Mouse (Mus musculus) left cerebral cortex, postnatal 25 days (tissue): ENCODE data around the gene Dna2. TPM values are rescaled to one million over a fixed set of nuclear protein-coding genes. Genes with fewer than 3 reads are reported as not detected.
"Not testable (repeated sequence)": the region's sequence is repeated elsewhere in the genome, so short reads cannot be mapped to it uniquely, and the experiment has no call there.

ENCODE experiments used
- DNase-seq, 2 experiments: peaks; one replicate each; pipeline ENCODE4 v3.0.0; 2022; ENCODE audit warnings: low spot score in 2 of 2, mixed read lengths in 1 of 2
- intact Hi-C: fragments of 180-260 bp; cut with DNase I; formaldehyde crosslinking; loops from one replicate; pipeline ENCODE4 v1.15.1; 2025
- total RNA-seq, 2 experiments: library from RNA; stranded (reverse); gene quantifications; 2 replicates each; pipeline ENCODE4 v1.2.3; 2021

The Dna2 gene
- total RNA-seq, result 1 to 10 TPM; 1.7 to 1.9 TPM

DNA sequence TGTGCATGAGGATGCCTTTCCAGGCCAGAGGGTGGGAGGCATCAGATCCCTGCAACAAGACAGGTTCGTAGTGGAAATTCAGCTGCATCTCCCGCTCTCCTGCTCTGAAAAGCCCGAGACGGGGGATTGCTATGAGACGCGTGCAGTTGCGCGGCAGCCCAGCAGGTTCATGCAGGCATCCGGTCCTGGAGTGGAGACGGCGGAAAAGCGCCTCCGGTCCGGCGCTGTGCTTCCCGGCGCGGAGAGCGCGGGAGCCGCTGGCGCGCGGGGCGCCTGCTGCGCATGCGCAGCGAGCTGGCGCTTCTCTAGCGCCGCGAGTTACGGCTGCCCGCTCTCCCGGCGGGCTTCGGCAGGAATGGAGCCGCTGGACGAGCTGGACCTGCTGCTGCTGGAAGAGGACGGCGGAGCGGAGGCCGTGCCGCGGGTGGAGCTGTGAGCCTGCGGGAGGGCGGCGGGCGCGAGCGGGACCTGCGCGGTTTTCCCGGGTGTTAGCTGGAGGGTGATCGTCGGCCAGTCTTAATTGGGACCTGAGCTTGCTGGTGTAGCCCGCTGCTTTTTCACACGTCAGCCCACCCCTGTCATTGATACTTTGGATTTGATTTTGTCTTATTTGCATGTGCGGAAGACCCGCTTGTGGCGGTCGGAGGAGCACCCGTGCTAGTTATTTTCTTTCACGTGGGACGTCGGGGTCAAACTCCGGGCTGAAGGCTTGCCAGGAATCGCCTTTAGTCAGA, at the start of gene Dna2:
Dna2 (plus strand) TSS at position 289 of the 734 bp plus-strand sequence.
- DNase-seq, result peak; percentile 71 to 73
- intact Hi-C loops, result loop anchor here (2.0 kb wide), 1 partner anchor 26 kb away; the partner anchor contains the start of gene Slc25a16

DNA sequence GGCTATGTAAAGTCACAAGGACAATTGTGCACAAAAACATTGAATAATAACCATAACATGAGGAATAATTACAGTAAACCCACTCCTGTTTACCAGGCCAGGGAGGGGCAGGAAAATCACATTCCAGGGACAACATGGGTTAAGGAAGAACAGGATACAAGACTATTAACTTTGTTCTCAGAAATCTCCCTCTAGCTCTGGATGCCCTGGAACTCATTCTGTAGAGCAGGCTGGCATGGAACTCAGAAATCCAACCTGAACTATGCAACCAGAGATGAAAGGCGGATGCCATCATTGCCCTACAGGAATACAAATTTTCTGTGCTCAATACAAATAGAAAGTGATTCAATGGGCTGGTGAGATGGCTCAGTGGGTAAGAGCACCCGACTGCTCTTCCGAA, 49.4 kb upstream of the Dna2 start:
- intact Hi-C loops, result no loop called here

DNA sequence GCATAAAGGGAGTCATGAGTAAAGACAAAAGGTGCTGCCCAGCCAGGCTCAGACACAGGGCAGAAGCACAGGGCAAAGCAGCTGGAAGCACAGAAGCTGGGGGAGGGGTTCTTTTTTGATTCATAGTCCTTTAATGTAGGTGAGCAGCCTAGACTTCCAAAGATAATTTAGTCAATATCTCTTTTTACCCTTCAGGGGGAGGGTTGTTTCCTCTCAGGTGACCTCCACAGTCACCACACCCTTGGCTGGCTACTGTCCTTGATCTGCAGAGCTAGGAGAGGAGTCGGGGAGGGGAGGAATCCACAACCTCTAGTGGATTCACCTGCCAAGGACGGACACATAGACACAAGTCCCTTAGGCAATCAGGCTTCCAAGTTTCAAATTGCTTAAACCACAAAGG, 48.8 kb upstream of the Dna2 start:
- DNase-seq, result no peak
- intact Hi-C loops, result no loop called here

More for the DNA sequence above, 49.4 kb upstream of the Dna2 start:
- no peak for DNase-seq

DNA sequence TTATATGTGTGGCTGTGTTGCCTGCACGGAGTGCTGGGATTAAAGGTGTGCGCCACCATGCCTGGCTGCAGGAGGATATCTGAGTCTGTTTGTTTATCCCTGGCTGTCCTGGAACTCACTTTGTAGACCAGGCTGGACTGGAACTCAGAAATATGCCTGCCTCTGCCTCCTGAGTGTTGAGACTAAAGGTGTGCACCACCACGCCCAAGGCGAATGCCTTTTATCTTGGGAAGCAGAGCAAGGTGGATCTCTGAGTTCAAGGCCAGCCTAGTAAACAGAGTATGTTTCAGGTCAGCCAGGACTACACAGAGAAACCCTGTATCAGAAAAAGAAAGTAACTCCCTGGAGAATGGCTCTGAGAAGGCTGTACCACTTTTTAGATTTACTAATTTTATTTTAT, 46.7 kb upstream of the Dna2 start:
- intact Hi-C loops, result no loop called here
- DNase-seq, result no peak

DNA sequence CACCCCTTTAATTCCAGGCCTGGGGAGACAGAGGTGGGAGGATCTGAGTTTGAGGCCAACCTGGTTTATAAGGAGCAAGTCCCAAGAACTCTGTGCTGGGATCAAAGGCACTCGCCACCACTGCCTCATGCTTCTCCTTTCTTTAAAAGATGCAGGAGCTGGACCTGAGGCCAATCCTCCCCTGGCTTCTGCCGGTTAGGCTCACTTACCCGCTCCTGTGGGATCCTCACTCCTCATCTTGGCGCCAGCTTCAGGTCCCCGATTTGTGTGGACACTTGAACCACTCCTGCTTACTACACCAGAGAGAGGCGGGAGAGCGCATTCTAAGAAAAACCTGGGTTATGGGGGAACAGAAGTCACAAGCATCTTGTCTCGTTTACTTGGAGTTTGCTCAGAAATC, 45.0 kb upstream of the Dna2 start:
- intact Hi-C loops, result no loop called here
- no peak for DNase-seq

DNA sequence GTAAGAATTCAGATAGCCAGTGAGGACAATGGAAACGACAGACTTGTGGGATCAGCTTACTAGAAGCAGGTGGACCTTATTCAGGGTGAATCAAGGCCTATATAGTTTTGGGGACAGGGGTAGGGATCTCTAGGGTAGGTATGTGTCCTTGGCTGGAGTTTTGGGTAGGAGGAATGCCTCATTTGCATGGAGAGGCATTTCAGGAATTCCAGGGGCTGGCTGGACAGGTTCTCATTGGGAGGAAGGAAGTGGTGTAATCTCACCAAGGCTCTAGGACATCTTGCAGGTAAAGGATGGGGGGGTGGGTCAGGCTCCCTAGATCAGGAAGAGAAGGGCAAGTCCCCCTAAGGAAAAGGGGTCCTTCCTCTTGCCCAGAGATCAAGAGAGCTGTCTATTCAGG, 44.0 kb upstream of the Dna2 start:
- DNase-seq, result no peak
- intact Hi-C loops, result no loop called here

DNA sequence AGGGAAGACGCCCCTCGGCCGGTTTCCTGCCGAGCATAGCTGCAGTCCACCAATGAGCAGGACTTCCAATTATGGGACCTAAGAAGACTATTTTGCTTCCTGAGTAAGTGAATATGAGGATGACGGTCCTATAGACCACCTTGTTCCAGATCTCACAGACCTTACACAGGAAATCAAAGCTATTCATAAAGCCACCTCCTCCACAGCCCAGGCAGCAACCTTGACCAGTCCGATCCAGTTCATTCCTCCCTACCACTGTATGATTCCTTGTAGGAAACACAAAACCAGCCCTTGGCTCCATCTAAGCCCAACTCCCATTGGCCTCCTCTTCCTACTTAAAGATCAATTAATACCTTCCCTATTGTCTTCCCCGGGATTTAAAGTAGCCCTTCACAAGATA, 40.5 kb upstream of the Dna2 start:
- intact Hi-C loops, result no loop called here
- DNase-seq, result no peak

DNA sequence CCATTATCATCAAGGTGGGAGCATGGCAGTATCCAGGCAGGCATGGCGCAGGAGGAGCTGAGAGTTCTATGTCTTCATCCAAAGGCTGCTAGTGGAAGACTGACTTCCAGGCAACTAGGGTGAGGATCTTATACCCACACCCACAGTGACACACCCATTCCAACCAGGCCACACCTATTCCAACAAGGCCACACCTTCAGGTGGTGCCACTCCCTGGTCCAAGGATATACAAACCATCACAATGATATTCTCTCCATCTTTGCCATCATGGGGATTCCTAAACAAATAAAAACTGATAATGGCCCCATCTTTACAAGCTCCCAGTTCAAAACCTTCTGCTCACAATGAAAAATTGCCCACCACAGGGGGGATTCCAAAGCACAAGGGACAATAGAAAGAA, 37.9 kb upstream of the Dna2 start, which contains the start of gene Tet1:
Tet1 (minus strand) TSS at position 101 of the 400 bp plus-strand sequence.
- DNase-seq, intact Hi-C loops: not testable (repeated sequence)

DNA sequence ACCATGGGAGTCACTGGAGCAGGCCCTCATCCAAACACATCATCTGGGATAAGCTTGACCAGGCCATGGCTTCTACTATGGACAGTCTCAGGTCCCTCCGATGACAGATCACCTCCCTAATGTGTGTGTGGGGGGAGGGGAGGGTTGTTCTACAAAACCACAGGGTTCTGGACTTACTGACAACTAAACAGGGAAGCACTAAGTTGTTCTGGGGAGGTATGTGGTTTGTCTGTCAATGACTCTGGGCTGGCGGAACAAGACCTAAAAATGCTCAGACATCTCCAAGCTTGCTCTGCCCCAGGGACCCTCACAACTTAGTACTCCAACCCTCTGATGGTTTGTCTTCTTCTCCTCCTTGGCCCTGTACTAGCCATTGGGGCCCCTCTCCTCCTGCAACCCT, 35.7 kb upstream of the Dna2 start:
- no peak for DNase-seq
- intact Hi-C loops, result no loop called here

DNA sequence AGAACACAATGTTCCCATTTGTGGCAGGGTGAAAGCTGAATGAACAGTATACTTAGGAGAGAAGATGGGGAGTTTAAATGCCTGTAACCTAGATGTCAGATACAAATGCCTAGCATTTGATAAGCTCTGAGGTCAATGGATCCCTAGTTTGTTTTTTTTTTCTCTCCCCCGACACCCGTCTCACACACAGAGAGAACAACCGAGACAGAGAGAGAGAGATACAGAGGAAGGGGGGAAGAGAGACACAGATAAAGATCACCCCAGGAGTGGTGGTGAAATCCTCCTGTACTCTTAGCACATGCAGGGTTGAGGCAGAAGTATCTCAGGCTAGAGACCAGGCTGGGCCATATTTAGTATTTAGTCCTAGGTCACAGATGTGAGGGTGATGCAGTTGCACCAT, 27.8 kb upstream of the Dna2 start:
- no peak for DNase-seq
- intact Hi-C loops, result no loop called here

DNA sequence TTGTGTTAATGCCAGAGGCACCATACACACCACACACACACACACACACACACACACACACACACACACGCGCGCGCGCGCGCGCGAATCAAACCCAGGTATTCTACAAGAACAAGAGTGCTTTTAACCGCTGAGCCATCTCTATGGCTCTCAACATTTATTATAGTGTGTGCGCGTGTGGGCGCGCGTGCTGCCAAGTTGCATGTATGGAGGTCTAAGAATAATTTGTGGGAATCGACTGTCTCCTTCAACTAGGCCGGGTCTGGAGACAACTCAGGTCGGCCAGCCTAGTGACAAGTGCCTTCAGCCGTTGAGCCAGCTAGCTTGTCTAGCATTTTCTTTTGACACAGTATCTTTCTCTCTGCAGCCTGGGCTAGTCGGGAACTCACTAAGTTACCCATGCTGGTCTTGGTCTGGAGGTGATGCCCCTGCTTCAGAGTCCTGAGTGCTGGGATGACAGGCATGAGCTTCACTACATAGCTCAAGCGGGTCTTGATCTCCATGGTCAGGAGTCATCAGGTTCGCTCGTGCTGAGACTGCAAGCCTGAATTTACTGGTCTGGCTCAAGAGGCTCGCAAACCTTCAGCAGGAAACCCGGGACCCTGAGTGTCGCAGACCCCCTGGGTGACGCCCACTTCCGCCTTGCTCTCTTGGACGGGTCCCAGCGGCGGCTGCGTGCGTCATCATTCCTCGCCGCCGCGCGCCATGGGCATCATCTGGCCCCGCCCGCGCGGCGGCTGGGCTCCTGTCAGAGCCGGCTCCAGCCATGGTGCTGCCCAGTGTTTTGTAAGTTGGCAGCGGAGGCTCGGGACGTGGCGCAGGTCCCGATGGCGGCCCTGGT, 26.7 kb upstream of the Dna2 start, which contains the start of gene Slc25a16:
Slc25a16 (plus strand) TSS at position 709 of the 841 bp plus-strand sequence.
- peak; percentile 93 to 96 for DNase-seq
- intact Hi-C loops, result loop anchor here (1.0 to 2.0 kb wide), 2 partner anchors 27 to 55 kb away; partner anchors contain the start of gene Dna2

DNA sequence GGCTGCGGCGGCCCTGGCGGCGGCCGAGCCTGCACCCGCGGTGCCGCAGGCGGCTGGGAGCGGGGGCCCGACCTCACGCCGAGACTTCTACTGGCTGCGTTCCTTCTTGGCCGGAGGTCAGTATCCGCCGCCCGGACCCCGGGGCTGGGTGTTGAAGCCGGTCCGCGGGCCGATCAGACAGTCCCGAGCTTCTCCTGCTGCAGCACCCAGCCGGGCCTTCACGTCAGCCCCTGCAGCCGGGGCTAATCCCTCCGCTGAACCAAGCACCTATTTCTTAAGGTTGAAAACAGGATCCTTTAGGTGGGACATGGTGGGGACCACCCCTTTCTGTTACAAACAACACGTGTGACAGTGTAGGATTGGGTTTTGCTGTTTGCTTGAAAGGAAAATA, 26.1 kb upstream of the Dna2 start:
- intact Hi-C loops, result loop anchor here (1.0 to 2.0 kb wide), 2 partner anchors 26 to 55 kb away; partner anchors contain the start of gene Dna2
- no peak for DNase-seq

DNA sequence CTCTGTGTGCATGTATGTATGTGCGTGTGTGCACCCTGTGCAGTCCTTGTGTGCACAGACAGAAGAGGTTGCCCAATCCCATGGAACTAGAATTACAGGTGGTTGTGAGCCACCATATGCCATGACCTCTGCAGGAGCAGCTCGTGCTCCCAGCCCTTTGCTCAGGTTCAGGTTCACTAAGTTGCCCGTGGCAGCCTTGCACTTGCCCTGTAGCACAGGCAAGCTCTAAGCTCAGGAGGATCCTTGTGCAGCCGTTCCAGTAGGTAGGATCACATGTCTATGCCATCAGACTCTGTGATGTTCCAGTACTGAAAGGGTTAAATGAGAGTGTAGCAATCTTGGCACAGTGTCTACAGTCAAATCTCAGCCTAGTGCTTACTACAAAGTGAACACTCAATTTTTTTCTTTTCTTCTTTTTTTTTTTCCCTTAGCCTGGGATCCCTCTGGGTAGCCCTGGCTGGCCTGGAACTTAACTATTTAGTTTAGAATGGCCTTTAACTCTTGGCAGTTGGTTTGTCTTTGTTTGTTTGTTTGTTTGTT, 22.7 kb upstream of the Dna2 start:
- intact Hi-C loops, result no loop called here
- no peak for DNase-seq

DNA sequence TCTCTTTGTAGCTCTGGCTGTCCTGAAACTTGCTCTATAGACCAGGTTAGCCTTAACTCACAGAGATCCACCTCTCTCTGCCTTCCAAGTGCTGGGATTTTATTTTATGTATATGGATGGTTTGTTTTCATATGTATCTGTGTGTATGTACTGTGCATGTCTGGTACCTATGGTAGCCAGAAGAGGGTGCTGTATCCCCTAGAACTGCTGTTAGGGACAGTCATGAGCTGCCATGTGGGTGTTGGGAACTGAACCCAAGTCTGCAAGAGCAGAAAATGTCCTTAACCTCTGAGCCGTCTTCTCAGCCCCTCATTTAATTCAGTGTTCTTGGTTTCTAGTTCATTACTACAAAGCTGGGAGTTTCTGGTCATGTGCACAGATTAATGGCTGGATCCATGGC, 14.4 kb upstream of the Dna2 start:
- DNase-seq, result no peak
- intact Hi-C loops, result no loop called here

DNA sequence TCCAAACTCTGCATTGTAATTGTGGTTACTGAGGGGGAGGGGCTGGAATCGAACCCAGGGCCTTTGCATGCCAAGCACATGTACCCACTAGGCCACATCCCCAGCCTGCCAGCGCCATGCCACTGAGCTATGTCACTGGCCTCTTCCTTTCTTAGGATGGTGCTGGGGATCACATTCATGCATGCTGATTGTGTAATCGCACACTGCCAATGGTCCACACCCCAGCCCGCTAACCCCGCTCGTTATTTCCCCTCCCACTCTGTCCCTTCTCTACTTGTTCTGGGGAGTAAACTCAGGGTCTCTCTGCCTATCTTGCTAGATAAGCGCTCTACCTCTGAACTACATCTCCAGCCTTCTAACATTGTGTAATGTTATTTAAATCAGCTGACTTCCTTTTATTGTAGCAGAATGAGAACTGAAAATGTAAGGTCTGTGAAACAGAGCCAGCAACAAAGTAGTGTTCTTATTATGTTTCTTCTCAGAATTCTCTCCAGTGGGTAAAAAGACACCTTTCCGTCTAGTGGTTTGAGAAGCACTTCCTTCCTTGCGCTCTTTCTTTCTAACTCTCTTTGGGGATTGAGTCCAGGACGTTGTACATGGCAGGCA, 1.7 kb upstream of the Dna2 start:
- no peak for DNase-seq
- intact Hi-C loops, result no loop called here

DNA sequence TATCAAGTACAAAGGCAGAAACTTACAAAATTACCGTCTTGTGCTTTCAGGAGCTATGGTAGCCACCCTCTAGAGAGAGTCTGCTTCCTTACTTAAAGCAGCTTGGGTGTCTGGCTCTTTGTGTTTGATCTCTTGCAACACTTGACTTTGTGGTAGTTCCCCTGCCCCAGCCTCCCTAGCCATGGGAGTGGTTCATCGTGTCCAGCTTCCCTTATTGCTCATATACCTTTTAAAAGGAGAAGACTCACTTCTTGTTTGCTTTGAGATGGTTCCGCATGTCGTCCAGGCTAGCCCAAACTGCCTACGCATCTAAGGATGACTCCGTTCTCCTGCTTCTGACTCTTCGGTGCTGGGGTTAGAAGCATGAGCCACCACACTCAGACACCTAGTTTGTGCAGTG, 1.7 kb downstream of the Dna2 start:
- no peak for DNase-seq
- intact Hi-C loops, result no loop called here

DNA sequence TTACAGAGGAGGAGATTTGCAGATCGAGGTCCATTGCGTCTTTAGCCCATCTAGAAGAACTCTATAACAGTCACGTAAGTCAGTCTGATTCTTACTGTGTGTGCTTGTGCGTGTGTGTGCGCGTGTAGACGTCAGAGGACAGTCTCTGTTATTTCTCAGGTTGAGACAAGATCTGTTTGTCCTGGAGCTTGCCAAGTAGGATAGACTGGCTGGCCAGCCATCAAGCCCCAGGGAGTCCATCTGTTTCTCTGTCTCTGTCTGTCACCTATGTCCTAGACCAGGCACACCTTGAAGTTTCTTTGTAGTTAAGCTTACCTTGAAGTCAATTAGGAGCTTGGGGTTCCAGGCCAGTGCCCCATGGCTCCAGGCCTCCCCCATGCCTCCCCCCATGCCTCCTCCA, 17.1 kb downstream of the Dna2 start:
- DNase-seq, result no peak
- intact Hi-C loops, result no loop called here

DNA sequence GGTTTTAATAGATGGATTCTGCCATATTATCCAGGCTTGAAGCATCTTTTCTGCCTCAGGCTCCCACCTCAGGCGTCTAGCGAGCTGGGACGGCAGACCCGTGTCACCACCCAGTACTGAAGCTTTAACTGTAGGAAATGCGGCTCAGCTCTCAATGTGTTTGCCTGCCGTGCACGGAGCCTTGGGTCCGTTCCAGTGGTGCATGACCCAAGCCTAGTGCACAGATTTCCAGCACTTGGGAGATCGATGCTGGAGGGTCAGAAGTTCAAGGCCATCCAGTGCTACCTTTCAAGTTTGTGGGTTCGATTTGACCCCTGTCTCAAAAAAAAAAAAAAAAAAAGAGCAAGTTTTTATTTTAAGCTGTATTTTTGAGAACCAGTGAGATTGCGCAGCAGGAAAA, 19.0 kb downstream of the Dna2 start:
- intact Hi-C loops, result no loop called here
- no peak for DNase-seq

DNA sequence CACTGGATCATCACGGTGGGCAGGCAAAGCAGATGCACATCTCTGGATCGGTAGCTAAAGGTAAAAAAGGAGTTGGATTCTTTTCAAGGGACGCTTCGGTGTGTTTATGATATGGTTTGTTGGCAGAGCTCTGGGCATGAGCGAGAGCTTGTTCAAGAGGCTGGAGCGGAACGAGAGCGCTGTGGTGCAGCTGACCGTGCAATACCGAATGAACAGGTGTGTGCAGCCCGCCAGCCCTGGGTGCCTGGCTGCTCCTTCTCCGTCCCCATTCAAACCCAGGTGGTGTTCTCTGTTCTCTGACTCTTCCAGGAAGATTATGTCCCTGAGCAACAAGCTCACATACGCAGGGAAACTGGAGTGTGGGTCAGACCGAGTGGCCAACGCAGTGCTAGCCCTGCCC, 19.5 kb downstream of the Dna2 start:
- intact Hi-C loops, result no loop called here

DNA sequence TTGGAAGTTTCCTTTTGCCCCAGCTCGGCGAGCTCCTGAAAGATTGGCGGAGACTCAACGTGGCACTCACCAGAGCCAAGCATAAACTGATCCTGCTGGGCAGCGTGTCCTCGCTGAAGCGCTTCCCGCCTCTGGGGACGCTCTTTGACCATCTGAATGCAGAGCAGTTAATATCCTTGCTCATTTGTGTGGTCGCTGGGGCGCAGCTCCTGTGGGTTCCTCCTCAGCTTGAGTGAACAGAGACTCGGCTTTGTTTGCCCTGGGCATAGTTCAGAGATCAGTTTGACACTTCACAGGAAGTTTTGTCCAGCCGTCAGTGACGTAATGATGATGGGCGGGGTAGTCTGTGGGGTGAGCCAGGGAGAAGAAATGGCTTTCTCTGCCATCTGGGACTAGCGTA, 25.0 kb downstream of the Dna2 start:
- intact Hi-C loops, result no loop called here
- peak in 1 of 2 experiments; percentile 19 for DNase-seq

More for the DNA sequence above, 19.5 kb downstream of the Dna2 start:
- no peak for DNase-seq
